Comparison of ENCODE assay signal across 8 mouse cellular contexts in genomic region chr12:71309581-71310067, GRCm38 (mm10). TPM values are rescaled to one million over a fixed set of nuclear protein-coding genes. Genes with fewer than 3 reads are reported as not detected.
DNase-seq lines count a peak whose midpoint lies in the region; ATAC-seq and TF ChIP-seq lines count a peak whose summit lies in the region.

Gene Dact1, plus strand, starts transcription at chr12:71309884.

- H3K9me3 ChIP-seq in heart, embryonic 13.5 days, result no peaks in the 10 kb centered on the region
- H3K9me3 ChIP-seq in kidney, postnatal 0 days (replicated peaks; ENCODE audit: low read length), result no peaks in the 10 kb centered on the region
- H3K9me3 ChIP-seq in liver, embryonic 14.5 days (ENCODE audit: control insufficient read depth, low read length), result no peaks in the 10 kb centered on the region
- no peaks in the 10 kb centered on the region for H3K9me3 ChIP-seq in neural tube, embryonic 12.5 days

- no peaks in the 10 kb centered on the region; the same call in 1 of the 2 replicates for H3K4me1 ChIP-seq in embryonic fibroblast, embryonic 13.5 days (ENCODE audit: control insufficient read depth, insufficient read depth, low read length)
- peaks cover 35% of the 10 kb centered on the region for H3K4me1 ChIP-seq in heart, embryonic 13.5 days
- H3K4me1 ChIP-seq in kidney, postnatal 0 days (replicated peaks; ENCODE audit: insufficient read depth, low read length), result 0 out of 2 replicates have a peak, but pooled peaks cover 7% of the 10 kb centered on the region
- H3K4me1 ChIP-seq in liver, embryonic 14.5 days (replicated peaks; ENCODE audit: control insufficient read depth in 2 of 2, insufficient read depth in 2 of 2, low read length in 1 of 2), result no peaks in the 10 kb centered on the region
- no peaks in the 10 kb centered on the region for H3K4me1 ChIP-seq in neural tube, embryonic 12.5 days

- H3K36me3 ChIP-seq in heart, embryonic 13.5 days, result peaks cover 20% of the 10 kb centered on the region
- H3K36me3 ChIP-seq in kidney, postnatal 0 days (ENCODE audit: insufficient read depth, low read length), result no peaks in the 10 kb centered on the region
- no peaks in the 10 kb centered on the region for H3K36me3 ChIP-seq in liver, embryonic 14.5 days (replicated peaks; ENCODE audit: control insufficient read depth, insufficient read depth, low read depth)
- H3K36me3 ChIP-seq in neural tube, embryonic 12.5 days, result peaks cover 15% of the 10 kb centered on the region; the same call in 1 of the 2 replicates

- no peak for TF ChIP-seq EP300 in liver, embryonic 14.5 days (IDR thresholded peaks at IDR 0.05; ENCODE audit: low read depth)

- H3K27ac ChIP-seq in embryonic fibroblast, embryonic 13.5 days (ENCODE audit: insufficient read depth, low read length), result no peak within 1 kb of the TSS
- H3K27ac ChIP-seq in heart, embryonic 13.5 days (replicated peaks), result peak within 1 kb of the TSS; percentile 94
- peak within 1 kb of the TSS; percentile 91 for H3K27ac ChIP-seq in kidney, postnatal 0 days
- no peak within 1 kb of the TSS for H3K27ac ChIP-seq in liver, embryonic 14.5 days
- peak within 1 kb of the TSS; percentile 93 for H3K27ac ChIP-seq in neural tube, embryonic 12.5 days

- H3K27me3 ChIP-seq in heart, embryonic 13.5 days (replicated peaks), result peaks cover 10% of the 10 kb centered on the region; the same call in 1 of the 2 replicates
- H3K27me3 ChIP-seq in kidney, postnatal 0 days (ENCODE audit: insufficient read depth, low read length), result no peaks in the 10 kb centered on the region; the same call in 1 of the 2 replicates
- peaks cover 41% of the 10 kb centered on the region for H3K27me3 ChIP-seq in liver, embryonic 14.5 days (ENCODE audit: control insufficient read depth, insufficient read depth, low read length)
- no peaks in the 10 kb centered on the region for H3K27me3 ChIP-seq in neural tube, embryonic 12.5 days (replicated peaks)

- TF ChIP-seq POLR2A in embryonic fibroblast, embryonic 13.5 days (IDR thresholded peaks at IDR 0.05; ENCODE audit: low read depth, low read length), result peak; percentile 73

- no peak for TF ChIP-seq CTCF in embryonic fibroblast, embryonic 13.5 days (IDR thresholded peaks at IDR 0.05; ENCODE audit: borderline replicate concordance, insufficient read depth, low read length)
- TF ChIP-seq CTCF in kidney, postnatal 0 days (IDR thresholded peaks at IDR 0.05; ENCODE audit: low read depth), result no peak
- TF ChIP-seq CTCF in liver, embryonic 14.5 days (IDR thresholded peaks at IDR 0.05; ENCODE audit: low read depth), result no peak

- under 1% methylated on average over 62 of the region's 76 CpGs for WGBS in heart, embryonic 13.5 days
- 0% methylated on average over 43 of the region's 76 CpGs for WGBS in kidney, postnatal 0 days
- under 1% methylated on average over 59 of the region's 76 CpGs for WGBS in liver, embryonic 14.5 days (ENCODE audit: insufficient replicate concordance)
- under 1% methylated on average over 76 of the region's 76 CpGs for whole genome bisulfite sequencing in neural tube, embryonic 12.5 days

- ATAC-seq in heart, embryonic 13.5 days (ENCODE audit: extremely low read depth, insufficient number of reproducible peaks, low FRiP score, low TSS enrichment), result peak; percentile 78
- peak; percentile 83 for ATAC-seq in kidney, postnatal 0 days (replicated peaks; ENCODE audit: low FRiP score, low read depth)
- ATAC-seq in liver, embryonic 14.5 days (ENCODE audit: insufficient read depth), result peak; percentile 64; the same call in 1 of the 2 replicates
- ATAC-seq in neural tube, embryonic 12.5 days (ENCODE audit: low FRiP score, low read depth), result peak; percentile 87

- peak within 1 kb of the TSS; percentile 61 for H3K4me3 ChIP-seq in embryonic fibroblast, embryonic 13.5 days (ENCODE audit: insufficient read depth, low read length)
- H3K4me3 ChIP-seq in heart, embryonic 13.5 days, result peak within 1 kb of the TSS; percentile 90
- H3K4me3 ChIP-seq in kidney, postnatal 0 days (replicated peaks; ENCODE audit: low read depth, low read length), result peak within 1 kb of the TSS; percentile 76
- H3K4me3 ChIP-seq in liver, embryonic 14.5 days (ENCODE audit: insufficient read depth in 1 of 2, low read depth in 2 of 2, low read length in 2 of 2), result peak within 1 kb of the TSS; percentile 40 to 55
- H3K4me3 ChIP-seq in neural tube, embryonic 12.5 days, result peak within 1 kb of the TSS; percentile 92

- H3K4me2 ChIP-seq in heart, embryonic 13.5 days, result peak within 1 kb of the TSS; percentile 78
- H3K4me2 ChIP-seq in kidney, postnatal 0 days (ENCODE audit: low read length), result peak within 1 kb of the TSS; percentile 98
- peak within 1 kb of the TSS; percentile 64 for H3K4me2 ChIP-seq in liver, embryonic 14.5 days (ENCODE audit: low read depth)
- peak within 1 kb of the TSS; percentile 83 for H3K4me2 ChIP-seq in neural tube, embryonic 12.5 days (replicated peaks)

- H3K9ac ChIP-seq in heart, embryonic 13.5 days, result peak within 1 kb of the TSS; percentile 96
- H3K9ac ChIP-seq in kidney, postnatal 0 days (ENCODE audit: low read depth, low read length), result peak within 1 kb of the TSS; percentile 85
- no peak within 1 kb of the TSS for H3K9ac ChIP-seq in liver, embryonic 14.5 days (replicated peaks)
- H3K9ac ChIP-seq in neural tube, embryonic 12.5 days, result peak within 1 kb of the TSS; percentile 95

- peak; percentile 16 to 21 for DNase-seq in B cell, adult 2 months
- peak; percentile 83 for DNase-seq in brain, adult 2 months (ENCODE audit: low read depth, low spot score)
- peak; percentile 84 for DNase-seq in kidney, postnatal 0 days (ENCODE audit: low spot score)
- DNase-seq in liver, embryonic 14.5 days (ENCODE audit: low read depth in 3 of 3, low spot score in 3 of 3), result peak in 2 of 3 experiments; percentile 13 to 14
- peak; percentile 52 for DNase-seq in thymus, postnatal 0 days (ENCODE audit: low spot score)

RNA-seq across cellular contexts. Expression of gene Dact1, which starts in this region (rescaled TPM):
- polyA plus RNA-seq in embryonic fibroblast, embryonic 13.5 days (2011; ENCODE audit: insufficient read length, low read depth, missing spikeins), result 8.9 and 13.1 TPM in 2 replicates
- polyA plus RNA-seq in heart, embryonic 13.5 days (2015; fragmentation: Nextera tagmentation; extraction: Ambion mirVana), result 8.6 and 9.7 TPM in 2 replicates
- 12.4 and 15.3 TPM in 2 replicates for polyA plus RNA-seq in kidney, postnatal 0 days (2015; fragmentation: Nextera tagmentation; extraction: Ambion mirVana)
- 0.56 and 0.58 TPM in 2 replicates for polyA plus RNA-seq in liver, embryonic 14.5 days (2012; rRNA removed)
- 0.32 and 0.48 TPM in 2 replicates for polyA plus RNA-seq in liver, embryonic 14.5 days (2014; fragmentation: Nextera tagmentation; extraction: Ambion mirVana)
- 47.5 and 49.2 TPM in 2 replicates for polyA plus RNA-seq in neural tube, embryonic 12.5 days (2016; fragmentation: Nextera tagmentation; extraction: Ambion mirVana)
- polyA plus RNA-seq in thymus, postnatal 0 days (2015; fragmentation: Nextera tagmentation; extraction: Ambion mirVana), result 1.9 and 2.0 TPM in 2 replicates

Comparison
In these comparisons a context has a peak if more than half of its experiments do, and no peak if none do; other contexts are left out.
1. Peak in DNase-seq, ATAC-seq, H3K4me3 ChIP-seq and H3K4me2 ChIP-seq in liver, embryonic 14.5 days; RNA of the gene not detected or under 1 TPM.
2. DNase-seq: peak in every context shown above with its lines; median percentile 84 in kidney, postnatal 0 days; 83 in brain, adult 2 months; 52 in thymus, postnatal 0 days; 18 in B cell, adult 2 months; 14 in liver, embryonic 14.5 days.
3. H3K27ac ChIP-seq: peak in heart, embryonic 13.5 days (single experiment), kidney, postnatal 0 days (single experiment) and neural tube, embryonic 12.5 days (single experiment); none in embryonic fibroblast, embryonic 13.5 days (single experiment) and liver, embryonic 14.5 days (single experiment).
4. Peak in every context shown above with its lines, with median percentiles within 50 percentile points of each other: H3K4me3 ChIP-seq, ATAC-seq and H3K4me2 ChIP-seq.